Mouse (Mus musculus) heart, postnatal 36 days (tissue): ENCODE results near the gene Rpp40. TPM values are rescaled to one million over a fixed set of nuclear protein-coding genes. Genes with fewer than 3 reads are reported as not detected.

Experiments used
- DNase-seq, 2 experiments: peaks; one replicate each; pipeline ENCODE4 v3.0.0; 2021 to 2022
- intact Hi-C: fragments of 180-260 bp; cut with DNase I; formaldehyde crosslinking; loops from one replicate; pipeline ENCODE4 v1.15.1; 2025
- total RNA-seq, 2 experiments: library from RNA; stranded (reverse); gene quantifications; 2 replicates each; pipeline ENCODE4 v1.2.3; 2021

The Rpp40 gene
- total RNA-seq, 2 experiments from 2014 or later: 5.5 to 7.0 TPM

DNA sequence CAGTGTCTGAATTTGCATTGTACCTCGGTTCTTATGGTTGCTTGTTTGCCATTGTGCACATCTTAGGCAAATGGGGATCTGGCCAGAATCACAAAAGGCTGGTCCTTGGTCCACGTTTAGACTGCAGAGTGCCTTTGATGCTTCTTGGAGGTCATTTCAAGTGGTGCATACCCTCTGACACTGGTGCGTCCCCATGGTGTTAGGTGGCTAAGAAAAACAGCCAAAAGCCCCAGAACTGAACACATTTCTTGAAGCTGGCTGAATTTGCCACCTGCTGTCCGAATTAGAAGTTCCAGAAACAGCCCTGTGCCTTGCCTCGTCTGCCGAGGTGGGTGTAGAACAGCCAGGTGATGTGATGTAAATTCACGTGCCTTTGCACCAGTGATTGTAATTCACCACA lies 48.7 kb downstream of the Rpp40 start:
- no peak for DNase-seq
- intact Hi-C loops: no loop called here

DNA sequence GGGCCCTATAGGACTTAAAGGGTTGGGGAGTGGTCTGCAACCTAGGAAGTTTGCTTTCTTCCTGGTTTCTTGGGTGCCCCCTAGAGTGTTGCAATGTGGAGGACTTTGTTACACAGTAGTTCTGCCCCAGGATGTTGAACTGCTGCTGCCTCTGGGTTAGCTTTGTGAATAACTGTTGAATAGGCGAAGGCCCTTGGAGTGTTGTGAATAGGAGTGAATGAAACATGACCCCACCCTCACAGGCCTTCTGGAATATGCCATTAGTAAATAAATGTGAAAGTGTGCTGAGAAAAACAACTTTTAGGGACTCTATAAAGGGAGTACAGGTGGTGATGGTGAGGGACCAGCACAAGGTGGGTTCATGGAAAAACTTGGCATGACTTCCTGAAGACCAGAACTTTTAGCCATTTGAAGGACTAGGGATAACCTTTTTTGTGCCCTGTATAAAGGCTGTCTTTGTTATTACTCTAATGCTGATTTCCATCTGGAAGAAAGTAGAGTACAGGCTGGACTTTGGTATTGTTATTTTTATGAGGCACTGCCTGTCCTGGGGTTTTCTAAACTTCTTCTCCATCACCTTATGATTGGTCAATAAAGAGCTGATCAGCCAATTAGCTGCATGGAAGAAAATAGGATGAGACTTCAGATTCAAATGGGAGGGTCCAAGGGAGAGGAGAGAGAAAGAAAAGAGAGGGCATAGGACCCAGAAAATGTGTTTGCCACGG lies 53.1 kb downstream of the Rpp40 start:
- intact Hi-C loops: no loop called here
- no peak for DNase-seq

DNA sequence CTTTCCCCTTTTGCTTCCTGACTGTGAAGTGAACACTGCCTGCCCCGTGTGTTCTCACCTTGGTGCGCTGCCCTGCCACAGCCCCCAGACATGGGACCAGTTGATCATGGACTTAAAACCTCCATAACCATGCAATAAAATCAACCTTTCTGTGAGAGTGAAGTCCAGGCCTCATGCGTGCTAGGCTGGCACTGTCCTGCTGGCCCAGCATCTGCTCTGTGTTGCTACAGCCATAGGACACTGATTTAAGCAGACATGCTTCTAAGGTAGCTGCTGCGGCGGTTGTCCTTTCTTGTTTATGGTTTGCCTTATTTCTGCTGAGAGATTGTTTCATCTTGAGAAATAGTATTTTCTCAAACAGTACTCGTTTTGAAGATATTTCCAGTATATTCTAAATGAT lies 54.6 kb downstream of the Rpp40 start:
- intact Hi-C loops: no loop called here
- DNase-seq: no peak

DNA sequence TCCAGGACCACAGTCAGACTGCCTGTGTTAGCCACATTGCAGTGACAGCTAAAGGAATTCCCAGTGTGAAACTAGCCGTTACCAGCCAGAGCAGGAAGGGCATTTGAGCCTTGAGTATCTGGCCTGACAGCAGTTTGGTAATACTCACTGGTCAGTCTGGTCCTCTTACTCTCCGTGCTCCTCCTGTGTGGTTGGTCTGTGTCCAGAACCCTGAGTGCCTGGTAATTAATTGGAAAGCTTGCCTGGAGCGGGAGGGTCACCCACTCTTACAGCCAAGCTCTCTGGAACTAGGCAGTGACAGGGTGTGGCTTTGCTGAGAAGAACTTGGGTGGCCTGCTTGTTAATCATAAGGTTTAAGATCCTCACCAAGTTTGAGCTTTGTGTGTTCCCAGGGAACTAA lies 57.5 kb downstream of the Rpp40 start:
- intact Hi-C loops: no loop called here
- peak; percentile 13 to 15 for DNase-seq

DNA sequence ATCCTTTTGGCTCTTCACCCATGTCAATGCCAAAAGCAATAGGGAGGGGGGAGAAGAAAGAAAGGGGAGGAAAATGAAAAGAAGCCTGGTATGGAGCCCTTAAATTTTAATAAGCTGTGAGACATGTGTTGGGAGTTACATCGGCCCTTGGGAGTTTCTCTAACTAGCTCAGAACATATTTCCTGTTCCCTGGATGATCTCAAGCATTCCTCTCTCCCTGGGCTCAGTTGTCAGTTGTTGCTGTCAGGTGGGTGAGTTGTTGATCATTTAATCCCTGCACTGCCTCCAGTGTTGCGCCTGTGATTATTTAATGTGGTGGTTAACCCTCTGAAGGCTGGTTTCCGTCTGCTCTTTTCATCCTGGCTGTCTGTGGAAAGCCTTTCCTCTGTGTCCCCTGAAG lies 60.9 kb downstream of the Rpp40 start:
- intact Hi-C loops: no loop called here
- DNase-seq: no peak

Other genes with a start within 250 kb of the Rpp40 start
- 10 to 100 TPM in 1 of 2 experiments, 1 to 10 TPM in 1; 10.0 to 10.8 TPM for gene Cdyl, start 246.5 kb downstream of the Rpp40 start, total RNA-seq
- under 1 TPM; 0.35 to 0.78 TPM for gene Ppp1r3g, start 52.5 kb upstream of the Rpp40 start, total RNA-seq
- 10 to 100 TPM; 79.2 to 87.6 TPM for gene Fars2, start 211.1 kb upstream of the Rpp40 start, total RNA-seq
- 10 to 100 TPM in 1 of 2 experiments, 1 to 10 TPM in 1; 9.8 to 10.7 TPM for gene Lyrm4, start 211.2 kb upstream of the Rpp40 start, total RNA-seq